Mouse (Mus musculus): ENCODE measurements around the gene Lig4.

Lig4 gene

GRCm38 (mm10) chr8:9929746-9930445 lies 47.6 kb downstream of the Lig4 start:
- DNase-seq = no peak

Measured in thymus, postnatal 36 days (tissue).